Mouse (Mus musculus) hindbrain, embryonic 11.5 days (tissue): ENCODE measurements around the gene Dusp1. TPM values are rescaled to one million over a fixed set of nuclear protein-coding genes. Genes with fewer than 3 reads are reported as not detected.

Experiments used
- ATAC-seq: fragments of 200-750 bp; cut with Nextera tagmentation; 2 replicates; pipeline ENCODE4 v1.8.0; 2017; ENCODE audit warnings: mild to moderate bottlenecking, moderate TSS enrichment, moderate library complexity; ENCODE audit not compliant: low FRiP score
- DNase-seq: peaks from one replicate; pipeline ENCODE4 v3.0.0-alpha.2; 2015; ENCODE audit warnings: low spot score
- H3K27ac ChIP-seq: fragments of 300-500 bp; sonication (generic); 2 replicates; pipeline ENCODE4 v1.5.1; 2014; ENCODE audit warnings: mild to moderate bottlenecking, low read depth, low read length
- H3K27me3 ChIP-seq: fragments of 300-500 bp; sonication (generic); 2 replicates; pipeline ENCODE4 v1.6.1; 2014; ENCODE audit warnings: mild to moderate bottlenecking, low read length, moderate library complexity, mixed read lengths; ENCODE audit not compliant: control insufficient read depth, insufficient read depth
- H3K36me3 ChIP-seq: fragments of 300-500 bp; sonication (generic); 2 replicates; pipeline ENCODE4 v1.6.1; 2014; ENCODE audit warnings: mild to moderate bottlenecking, low read length, moderate library complexity, mixed read lengths; ENCODE audit not compliant: control insufficient read depth, insufficient read depth
- H3K4me1 ChIP-seq: fragments of 300-500 bp; sonication (generic); replicated peaks from 2 replicates; pipeline ENCODE4 v1.6.1; 2014; ENCODE audit warnings: low read length, mixed read lengths; ENCODE audit not compliant: control insufficient read depth, insufficient read depth
- H3K4me2 ChIP-seq: fragments of 300-500 bp; sonication (generic); replicated peaks from 2 replicates; pipeline ENCODE4 v1.6.1; 2014; ENCODE audit warnings: mild to moderate bottlenecking, low read depth, low read length
- H3K4me3 ChIP-seq: fragments of 300-500 bp; sonication (generic); 2 replicates; pipeline ENCODE4 v1.5.1; 2014; ENCODE audit warnings: low read depth, low read length
- H3K9ac ChIP-seq: fragments of 300-500 bp; sonication (generic); 2 replicates; pipeline ENCODE4 v1.6.1; 2014; ENCODE audit warnings: low read depth, low read length
- H3K9me3 ChIP-seq: fragments of 300-500 bp; sonication (generic); 2 replicates; pipeline ENCODE4 v1.6.1; 2016; ENCODE audit warnings: low read length; ENCODE audit not compliant: control insufficient read depth
- WGBS: fragments of 180-500 bp; shearing (Covaris S2); extraction: QIAGEN DNeasy Blood & Tissue Kit; methylation state at CpG from one replicate; pipeline ENCODE4 v1.1.7; 2014; 5-methylcytosine and 5-hydroxymethylcytosine counted together
- polyA plus RNA-seq: library from polyadenylated mRNA; unstranded; fragments of >200 nt; fragmentation: Nextera tagmentation; extraction: Ambion mirVana; gene quantifications from 2 replicates; pipeline ENCODE4 v1.2.1, GENCODE M21; 2014

The Dusp1 gene
- polyA plus RNA-seq, 1 experiment from 2014 or later: 34.9 TPM

DNA sequence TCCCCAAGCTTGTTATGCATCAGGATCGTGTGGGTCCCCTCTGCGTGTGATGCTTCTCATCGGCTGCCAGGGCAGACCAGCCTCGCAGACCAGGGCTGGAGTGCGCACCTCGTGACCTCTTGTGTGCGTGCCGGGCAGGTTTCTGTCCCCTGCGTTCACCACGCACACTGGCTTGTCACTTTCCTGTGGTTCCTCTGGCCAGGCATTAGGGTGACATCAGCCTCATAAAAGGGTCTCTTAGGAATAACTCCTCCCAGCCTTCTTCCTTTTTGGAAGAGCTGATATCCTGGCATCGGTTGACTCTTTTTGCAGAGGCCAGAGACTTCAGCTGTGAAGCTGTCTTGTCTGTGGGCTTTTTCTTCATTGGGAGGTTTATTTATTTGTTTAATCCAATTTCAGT, 12.2 kb upstream of the Dusp1 start:
- Histone ChIP-seq H3K4me3 (no peak overlapping the region), H3K27me3 (no peaks in the 10 kb centered on the region), H3K27ac (no peak overlapping the region), H3K4me2 (no peak overlapping the region), H3K36me3 (no peaks in the 10 kb centered on the region; the same call in 1 of the 2 replicates), H3K9ac (no peak overlapping the region), H3K4me1 (peaks cover 2% of the 10 kb centered on the region; the same call in 1 of the 2 replicates), H3K9me3 (no peaks in the 10 kb centered on the region)
- ATAC-seq (no peak), DNase-seq (no peak)
- 93% methylated on average over 11 of the region's 11 CpGs for WGBS

DNA sequence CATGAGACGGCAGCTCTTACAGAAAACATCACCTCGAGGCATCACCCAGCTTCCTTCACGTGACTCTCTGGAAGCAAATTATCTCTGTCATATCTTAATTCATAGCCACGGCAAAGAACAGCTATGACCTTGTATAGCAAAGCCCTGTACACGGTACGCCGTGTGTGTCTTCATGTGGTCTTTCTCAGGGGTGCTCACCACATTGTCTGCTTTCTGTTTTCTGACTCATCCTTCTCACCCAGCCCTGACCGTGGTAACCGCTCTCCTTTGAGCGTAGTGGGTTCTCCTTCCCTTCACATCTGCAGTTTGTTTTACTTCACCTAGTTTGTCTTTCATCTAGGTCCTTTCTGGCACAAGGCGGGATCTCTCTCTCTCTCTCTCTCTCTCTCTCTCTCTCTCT, 10.3 kb upstream of the Dusp1 start:
- H3K4me2 ChIP-seq: no peak overlapping the region
- no peak overlapping the region for H3K4me3 ChIP-seq
- H3K27me3 ChIP-seq: no peaks in the 10 kb centered on the region
- H3K27ac ChIP-seq: no peak overlapping the region
- DNase-seq (no peak), ATAC-seq (no peak)
- no peaks in the 10 kb centered on the region for H3K9me3 ChIP-seq
- WGBS: 97% methylated on average over 11 of the region's 11 CpGs
- H3K9ac ChIP-seq: no peak overlapping the region
- H3K36me3 ChIP-seq: peaks cover 6% of the 10 kb centered on the region
- peaks cover 2% of the 10 kb centered on the region; the same call in 1 of the 2 replicates for H3K4me1 ChIP-seq

DNA sequence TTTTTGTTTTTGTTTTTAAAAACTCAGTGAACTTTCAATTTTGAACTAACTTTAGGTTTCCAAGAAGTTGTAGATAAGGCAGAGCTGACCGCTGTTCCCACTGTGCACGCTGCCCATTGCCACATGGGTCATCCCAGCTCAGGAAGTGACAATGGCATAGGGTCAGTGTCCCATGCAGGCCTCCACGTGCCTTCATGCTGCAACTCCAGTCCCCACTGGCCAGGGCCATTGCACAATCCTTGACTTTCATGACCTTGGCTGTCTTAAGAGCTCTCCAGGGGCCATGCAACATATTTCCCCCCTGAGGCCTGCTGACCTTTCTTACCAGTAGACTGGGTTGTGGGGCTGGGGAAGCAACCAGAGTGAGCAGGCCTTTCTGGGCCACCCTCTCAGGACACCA, 9.4 kb upstream of the Dusp1 start:
- Histone ChIP-seq H3K9ac (no peak overlapping the region), H3K36me3 (peaks cover 6% of the 10 kb centered on the region), H3K27me3 (no peaks in the 10 kb centered on the region), H3K9me3 (no peaks in the 10 kb centered on the region), H3K4me2 (no peak overlapping the region), H3K4me3 (no peak overlapping the region), H3K27ac (no peak overlapping the region), H3K4me1 (peaks cover 2% of the 10 kb centered on the region; the same call in 1 of the 2 replicates)
- ATAC-seq (no peak), DNase-seq (no peak)
- WGBS: 80% methylated on average over 3 of the region's 3 CpGs

DNA sequence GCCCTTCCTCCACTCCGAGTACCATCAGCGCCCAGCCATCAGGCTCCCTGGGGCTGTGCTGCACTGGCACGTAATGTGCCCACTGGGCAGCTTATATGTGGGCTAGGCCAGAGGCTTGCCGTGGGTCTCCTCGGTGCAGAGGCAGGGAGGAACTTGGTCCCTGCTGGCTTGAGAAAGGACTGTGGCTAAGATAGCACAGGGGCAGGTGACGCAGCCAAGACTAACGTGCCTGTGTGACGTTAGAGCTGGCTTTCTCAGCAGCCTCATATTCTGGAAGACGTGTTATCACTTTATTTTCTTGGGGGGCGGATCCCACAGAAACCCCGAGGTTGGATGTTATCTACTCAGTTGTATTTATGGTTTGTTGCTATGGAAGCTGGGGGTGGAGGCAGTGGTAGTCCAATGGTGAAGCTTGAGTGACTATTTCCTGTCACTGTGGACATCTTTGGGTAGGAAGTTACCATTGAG, 8.8 kb upstream of the Dusp1 start:
- Histone ChIP-seq H3K36me3 (peaks cover 6% of the 10 kb centered on the region), H3K4me2 (no peak overlapping the region), H3K27ac (no peak overlapping the region), H3K9me3 (no peaks in the 10 kb centered on the region), H3K27me3 (no peaks in the 10 kb centered on the region), H3K9ac (no peak overlapping the region), H3K4me3 (no peak overlapping the region), H3K4me1 (peaks cover 2% of the 10 kb centered on the region; the same call in 1 of the 2 replicates)
- 95% methylated on average over 11 of the region's 11 CpGs for WGBS
- no peak for ATAC-seq
- no peak for DNase-seq

DNA sequence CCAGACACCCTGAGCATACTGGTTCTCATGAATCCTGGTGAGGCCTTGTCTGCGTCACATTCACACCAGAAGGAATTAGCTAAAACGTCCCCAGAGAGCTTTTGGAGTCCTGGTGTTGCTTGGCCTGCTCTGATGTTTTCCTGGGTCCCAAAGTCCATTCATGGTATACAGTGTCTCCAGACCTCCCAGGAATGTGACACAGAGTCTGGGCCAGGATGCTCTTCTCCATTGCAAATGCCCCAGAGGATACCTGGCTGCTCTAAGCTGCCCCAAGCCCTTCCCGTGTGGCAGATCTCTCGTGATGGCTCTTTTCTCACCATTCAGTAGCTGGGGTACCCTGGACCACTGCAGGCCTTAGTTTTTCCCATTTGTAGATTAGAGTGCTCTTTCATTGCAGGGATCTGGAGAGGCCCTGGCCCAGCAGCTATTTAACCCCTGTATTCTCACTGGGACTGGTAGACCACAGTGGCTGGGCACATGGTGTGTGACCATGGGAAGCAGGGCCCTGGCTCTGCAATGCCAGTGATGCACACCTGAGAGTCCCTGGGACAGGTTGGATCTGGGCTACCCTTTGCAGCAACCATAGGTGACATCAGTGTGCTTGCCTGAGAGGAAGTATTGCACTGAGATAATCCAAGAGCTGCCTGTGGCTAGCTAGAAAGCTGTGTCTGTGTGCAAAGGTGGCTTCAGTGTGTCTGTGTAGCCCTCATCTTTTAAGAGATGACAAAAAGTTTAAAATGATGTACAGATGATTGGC, 7.8 kb upstream of the Dusp1 start:
- DNase-seq (no peak), ATAC-seq (no peak)
- no peak overlapping the region for H3K4me2 ChIP-seq
- peaks cover 2% of the 10 kb centered on the region; the same call in 1 of the 2 replicates for H3K4me1 ChIP-seq
- 88% methylated on average over 4 of the region's 4 CpGs for WGBS
- no peaks in the 10 kb centered on the region for H3K9me3 ChIP-seq
- no peaks in the 10 kb centered on the region for H3K27me3 ChIP-seq
- no peak overlapping the region for H3K27ac ChIP-seq
- H3K9ac ChIP-seq: no peak overlapping the region
- H3K4me3 ChIP-seq: no peak overlapping the region
- H3K36me3 ChIP-seq: peaks cover 8% of the 10 kb centered on the region

DNA sequence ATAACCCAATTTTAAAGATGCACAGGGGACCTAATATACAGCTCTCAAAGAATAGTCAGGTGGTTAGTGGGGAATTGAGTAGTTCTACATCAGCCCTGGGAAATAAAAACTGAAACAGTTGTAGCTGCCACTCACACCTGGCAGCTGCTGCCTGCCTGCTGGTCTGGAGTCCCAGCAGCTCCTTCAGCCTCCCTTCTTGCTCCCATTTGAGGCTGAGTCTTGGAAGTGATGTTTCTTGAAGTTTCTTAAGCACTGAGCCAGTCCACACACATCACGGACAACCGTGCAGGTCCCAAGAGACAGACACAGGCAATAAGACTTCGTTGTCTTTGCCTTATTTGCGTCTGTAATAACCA, 5.9 kb upstream of the Dusp1 start:
- WGBS: 95% methylated on average over 4 of the region's 4 CpGs
- H3K27me3 ChIP-seq: no peaks in the 10 kb centered on the region
- no peak overlapping the region for H3K4me3 ChIP-seq
- ATAC-seq (no peak), DNase-seq (no peak)
- H3K9me3 ChIP-seq: no peaks in the 10 kb centered on the region
- H3K9ac ChIP-seq: no peak overlapping the region
- peaks cover 2% of the 10 kb centered on the region for H3K4me1 ChIP-seq
- no peak overlapping the region for H3K4me2 ChIP-seq
- peaks cover 8% of the 10 kb centered on the region for H3K36me3 ChIP-seq
- no peak overlapping the region for H3K27ac ChIP-seq

DNA sequence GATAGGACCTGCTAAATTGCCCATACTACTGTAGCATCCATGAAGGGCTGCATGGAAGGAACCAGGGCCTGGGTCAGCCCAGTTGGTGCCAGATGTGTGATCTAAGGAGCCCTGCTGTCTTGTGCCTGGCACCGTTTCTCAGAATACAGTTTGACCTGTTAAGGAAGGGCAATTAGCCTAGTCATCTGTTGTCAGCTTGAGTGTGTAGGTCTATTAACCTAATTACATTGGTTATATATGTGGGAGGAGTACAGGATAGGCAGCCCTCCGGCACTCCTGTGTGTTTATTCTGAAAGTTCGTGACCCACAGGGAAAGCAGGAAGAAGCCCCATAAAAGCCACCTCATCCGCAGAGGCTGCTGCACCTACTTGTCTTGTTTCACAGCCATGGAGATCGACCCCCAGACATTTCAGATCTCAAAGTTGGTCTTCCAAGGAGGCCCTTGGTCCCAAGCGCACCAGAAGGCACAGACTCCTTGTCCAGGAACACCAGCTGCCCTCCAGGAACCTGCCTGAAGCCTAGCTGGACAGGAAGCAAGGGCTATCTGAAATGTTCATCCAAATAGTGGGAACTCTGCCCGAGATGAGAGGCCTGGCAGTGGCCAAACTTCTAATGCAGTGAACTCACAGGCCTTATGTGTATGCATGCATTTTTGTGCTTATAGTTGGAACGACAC, 5.4 kb upstream of the Dusp1 start:
- no peak for ATAC-seq
- H3K36me3 ChIP-seq: peaks cover 8% of the 10 kb centered on the region
- WGBS: 85% methylated on average over 8 of the region's 8 CpGs

DNA sequence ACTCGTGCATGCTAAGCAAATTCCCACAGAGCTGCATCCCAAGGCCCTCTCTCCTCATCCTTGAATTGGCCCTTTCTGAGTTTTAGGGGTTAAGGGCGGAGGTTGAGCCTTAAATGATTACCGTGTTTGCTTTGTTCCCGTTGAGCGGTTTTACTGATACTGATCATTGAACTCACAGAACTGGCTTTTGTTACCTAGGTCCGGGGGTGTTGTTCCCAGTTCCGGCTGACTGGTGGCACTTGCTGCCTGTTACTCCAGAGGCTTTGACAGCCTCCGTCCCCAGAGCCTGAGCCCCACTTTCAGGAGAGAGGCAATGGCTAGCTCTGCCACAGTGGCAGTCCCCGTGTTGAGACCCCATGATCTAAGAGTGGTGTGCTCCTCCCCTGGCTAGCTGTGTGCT, 2.5 kb upstream of the Dusp1 start:
- no peak for DNase-seq
- peaks cover 8% of the 10 kb centered on the region for H3K36me3 ChIP-seq
- H3K4me1 ChIP-seq: peaks cover 16% of the 10 kb centered on the region
- H3K27me3 ChIP-seq: no peaks in the 10 kb centered on the region
- no peak overlapping the region for H3K9ac ChIP-seq
- H3K4me2 ChIP-seq: no peak overlapping the region
- no peak for ATAC-seq
- H3K4me3 ChIP-seq: no peak overlapping the region
- WGBS: 69% methylated on average over 9 of the region's 9 CpGs
- no peak overlapping the region for H3K27ac ChIP-seq
- H3K9me3 ChIP-seq: no peaks in the 10 kb centered on the region

More for the DNA sequence above, 5.4 kb upstream of the Dusp1 start:
- H3K4me3 ChIP-seq: no peak overlapping the region
- H3K9ac ChIP-seq: no peak overlapping the region
- no peak for DNase-seq
- peaks cover 6% of the 10 kb centered on the region for H3K4me1 ChIP-seq
- no peaks in the 10 kb centered on the region for H3K9me3 ChIP-seq
- no peaks in the 10 kb centered on the region for H3K27me3 ChIP-seq
- no peak overlapping the region for H3K4me2 ChIP-seq
- H3K27ac ChIP-seq: no peak overlapping the region

DNA sequence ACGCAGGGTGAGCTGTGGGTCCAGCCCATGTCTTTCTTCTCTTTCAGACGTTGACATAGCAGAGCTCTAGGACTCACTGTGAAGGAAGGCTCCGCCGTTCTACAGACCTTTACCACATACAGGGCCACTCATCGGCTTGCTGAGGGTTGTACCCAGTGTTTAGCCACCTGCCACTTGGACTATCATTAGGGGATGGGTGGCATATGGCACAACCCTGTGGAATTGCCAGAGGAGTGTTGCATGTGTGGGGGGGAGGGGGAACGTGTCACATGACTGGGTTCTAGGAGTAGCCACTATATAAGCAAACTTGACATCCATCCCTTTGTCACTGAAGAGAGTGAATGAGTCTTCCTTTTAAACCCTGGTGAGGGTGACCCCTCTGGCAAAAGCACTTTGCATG, 1.5 kb upstream of the Dusp1 start:
- no peak overlapping the region for H3K4me3 ChIP-seq

More for the DNA sequence above, 1.5 kb upstream of the Dusp1 start:
- Histone ChIP-seq H3K9me3 (no peaks in the 10 kb centered on the region), H3K4me2 (no peak overlapping the region), H3K27ac (no peak overlapping the region), H3K9ac (no peak overlapping the region), H3K4me1 (peaks cover 16% of the 10 kb centered on the region), H3K36me3 (peaks cover 6% of the 10 kb centered on the region), H3K27me3 (no peaks in the 10 kb centered on the region)
- ATAC-seq: no peak
- DNase-seq: no peak
- WGBS: 85% methylated on average over 6 of the region's 6 CpGs
